Mouse (Mus musculus) bone marrow, adult 2 months (tissue): Measurements from ENCODE around the gene Rhot2. TPM values are rescaled to one million over a fixed set of nuclear protein-coding genes. Genes with fewer than 3 reads are reported as not detected.

Experiments
- H3K27ac ChIP-seq: fragments of 200-500 bp; 2 replicates; pipeline ENCODE4 v1.5.1; 2012; ENCODE audit warnings: low read depth, mild to moderate bottlenecking, control low read depth, inconsistent platforms, low read length; ENCODE audit not compliant: control insufficient read depth, poor library complexity, insufficient read depth
- H3K4me1 ChIP-seq: fragments of 200-500 bp; 2 replicates; pipeline ENCODE4 v1.6.1; 2011; ENCODE audit warnings: low read length; ENCODE audit not compliant: control insufficient read depth, insufficient read depth
- H3K4me3 ChIP-seq: fragments of 200-500 bp; replicated peaks from 2 replicates; pipeline ENCODE3; 2011; ENCODE audit warnings: mild to moderate bottlenecking, low read depth, low read length, control low read depth; ENCODE audit not compliant: control insufficient read depth
- CTCF ChIP-seq: fragments of 200-500 bp; IDR thresholded peaks from 2 replicates; pipeline ENCODE4 v1.5.1; 2011; ENCODE audit warnings: low read length, control low read depth; ENCODE audit not compliant: control insufficient read depth, insufficient read depth
- POLR2A ChIP-seq: fragments of 200-500 bp; IDR thresholded peaks from 2 replicates; pipeline ENCODE4 v1.6.1; 2011; ENCODE audit warnings: low read depth, mild to moderate bottlenecking, control low read depth, low read length, borderline replicate concordance; ENCODE audit not compliant: control insufficient read depth
- WGBS: fragments of 180-500 bp; shearing (Covaris S2); methylation state at CpG from one replicate; pipeline ENCODE4 v1.1.7; 2018; 5-methylcytosine and 5-hydroxymethylcytosine counted together
- polyA plus RNA-seq: library from polyadenylated mRNA; stranded (reverse); fragments of >200 nt; gene quantifications from 2 replicates; pipeline ENCODE4 v1.2.4, GENCODE M21; 2011; ENCODE audit warnings: low replicate concordance; ENCODE audit not compliant: missing spikeins, insufficient read depth, insufficient read length

Rhot2 gene
- polyA plus RNA-seq, 1 experiment, result 50.5 TPM

- 48% methylated on average over 8 of the region's 8 CpGs for WGBS
Measured at GRCm38 (mm10) chr17:25829558-25830017, 15.1 kb downstream of the Rhot2 start.

DNA sequence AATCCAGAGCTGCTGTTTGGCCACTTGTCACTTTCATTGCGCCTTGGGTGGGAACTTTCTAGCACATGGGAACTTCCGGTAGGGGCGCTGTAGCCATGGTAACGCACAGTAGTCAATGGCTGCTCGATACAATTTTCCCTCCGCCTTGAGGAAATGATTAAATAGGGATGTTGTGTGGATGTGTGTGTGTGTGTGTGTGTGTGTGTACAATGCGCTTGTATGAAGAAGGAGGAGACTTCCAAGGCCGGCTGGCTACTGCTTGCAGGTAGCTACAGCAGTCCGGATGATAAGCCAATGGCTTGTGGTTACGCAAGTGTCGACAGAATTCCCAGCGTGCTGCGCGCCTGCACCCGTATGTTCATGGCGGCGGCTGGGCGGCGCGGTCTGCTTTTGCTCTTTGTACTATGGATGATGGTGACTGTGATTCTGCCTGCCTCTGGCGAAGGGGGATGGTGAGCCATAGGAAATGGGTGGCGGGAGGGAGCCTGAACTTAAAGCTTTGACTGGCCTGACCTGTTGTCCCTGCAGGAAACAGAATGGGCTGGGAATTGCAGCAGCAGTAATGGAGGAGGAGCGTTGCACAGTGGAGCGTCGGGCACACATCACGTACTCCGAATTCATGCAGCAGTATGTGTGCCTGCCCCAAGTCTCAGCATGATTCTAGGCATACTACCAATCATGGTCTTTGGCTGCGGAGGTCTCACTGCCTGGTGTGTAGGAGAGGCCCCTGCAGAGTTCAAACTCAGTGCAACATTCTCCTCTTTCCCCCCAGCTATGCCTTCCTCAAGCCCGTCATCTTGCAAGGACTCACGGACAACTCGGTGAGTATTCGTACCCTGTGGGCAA, 15.7 kb downstream of the Rhot2 start, which contains the start of gene Jmjd8:
Gene Jmjd8, plus strand, starts transcription at position 156 of the 846 bp plus-strand sequence.
- TF ChIP-seq CTCF, result peak; percentile 30; the same call in 1 of the 2 replicates
- peak; percentile 55; the same call in 1 of the 2 replicates for TF ChIP-seq POLR2A
- Histone ChIP-seq H3K4me1 (peaks cover 12% of the 10 kb centered on the region), H3K4me3 (peak within 1 kb of the TSS; percentile 80), H3K27ac (peak within 1 kb of the TSS; percentile 20; the same call in 1 of the 2 replicates)
- WGBS, result 1% methylated on average over 32 of the region's 32 CpGs

More at GRCm38 (mm10) chr17:25829558-25830017, 15.1 kb downstream of the Rhot2 start:
- Histone ChIP-seq H3K4me3 (peak overlapping the region; percentile 80), H3K4me1 (peaks cover 7% of the 10 kb centered on the region; the same call in 1 of the 2 replicates), H3K27ac (peak overlapping the region; percentile 20; the same call in 1 of the 2 replicates)
- TF ChIP-seq POLR2A (no peak), CTCF (no peak)

GRCm38 (mm10) chr17:25828223-25828594, 16.4 kb downstream of the Rhot2 start:
- WGBS, result 85% methylated on average over 8 of the region's 8 CpGs

GRCm38 (mm10) chr17:25827546-25828222, 17.0 kb downstream of the Rhot2 start:
- H3K4me1 ChIP-seq, result peaks cover 13% of the 10 kb centered on the region
- TF ChIP-seq CTCF (no peak), POLR2A (no peak)
- no peak overlapping the region for H3K27ac ChIP-seq
- no peak overlapping the region for H3K4me3 ChIP-seq
- WGBS, result 92% methylated on average over 22 of the region's 22 CpGs

More at GRCm38 (mm10) chr17:25828223-25828594, 16.4 kb downstream of the Rhot2 start:
- H3K27ac ChIP-seq, result no peak overlapping the region
- peaks cover 13% of the 10 kb centered on the region for H3K4me1 ChIP-seq
- TF ChIP-seq CTCF (no peak), POLR2A (no peak)
- H3K4me3 ChIP-seq, result peak overlapping the region; percentile 80

- 92% methylated on average over 13 of the region's 13 CpGs for WGBS
- peaks cover 13% of the 10 kb centered on the region for H3K4me1 ChIP-seq
- no peak overlapping the region for H3K4me3 ChIP-seq
- no peak overlapping the region for H3K27ac ChIP-seq
- no peak for TF ChIP-seq POLR2A
- no peak for TF ChIP-seq CTCF
Measured at GRCm38 (mm10) chr17:25827011-25827410, 17.6 kb downstream of the Rhot2 start.

- WGBS, result 92% methylated on average over 27 of the region's 27 CpGs
- Histone ChIP-seq H3K4me1 (peaks cover 10% of the 10 kb centered on the region), H3K4me3 (no peak overlapping the region), H3K27ac (no peak overlapping the region)
- TF ChIP-seq CTCF, result no peak
- no peak for TF ChIP-seq POLR2A
Measured at GRCm38 (mm10) chr17:25825984-25826570, 18.6 kb downstream of the Rhot2 start.

GRCm38 (mm10) chr17:25825311-25825710, 19.3 kb downstream of the Rhot2 start:
- Histone ChIP-seq H3K27ac (no peak overlapping the region), H3K4me1 (peaks cover 10% of the 10 kb centered on the region), H3K4me3 (no peak overlapping the region)
- 88% methylated on average over 6 of the region's 6 CpGs for WGBS
- no peak for TF ChIP-seq CTCF
- no peak for TF ChIP-seq POLR2A

DNA sequence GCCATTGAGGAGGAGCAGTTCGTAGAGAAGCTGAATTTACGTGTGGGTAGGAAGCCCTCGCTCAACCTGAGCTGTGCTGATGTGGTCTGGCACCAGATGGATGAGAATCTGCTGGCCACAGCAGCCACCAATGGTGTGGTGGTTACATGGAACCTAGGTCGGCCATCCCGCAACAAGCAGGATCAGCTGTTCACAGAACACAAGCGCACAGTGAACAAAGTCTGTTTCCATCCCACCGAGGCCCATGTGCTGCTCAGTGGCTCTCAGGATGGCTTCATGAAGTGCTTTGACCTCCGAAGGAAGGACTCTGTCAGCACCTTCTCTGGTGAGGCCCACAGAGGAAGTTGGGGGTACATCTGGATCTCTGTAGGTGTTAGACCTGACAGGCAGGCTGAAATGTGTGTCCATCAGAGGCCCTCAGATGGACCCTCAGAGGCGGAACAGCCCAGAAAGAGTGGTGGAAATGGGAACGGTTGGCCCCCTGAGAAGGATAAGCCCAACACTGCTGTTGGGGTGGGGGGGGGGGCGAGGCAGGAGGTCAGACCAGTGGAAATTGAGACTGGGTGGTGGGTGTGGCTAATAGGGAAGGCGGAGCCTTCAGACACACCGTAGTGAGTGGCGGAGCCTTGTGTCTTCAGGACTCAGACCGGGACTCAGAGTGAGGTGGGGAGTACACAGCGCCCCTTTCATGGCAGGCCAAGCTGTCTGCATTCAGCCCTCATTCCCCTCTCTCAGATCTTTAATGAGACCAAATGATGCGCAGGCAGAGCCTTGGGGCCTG, 20.1 kb downstream of the Rhot2 start:
- Histone ChIP-seq H3K4me3 (peak overlapping the region; percentile 89), H3K4me1 (peaks cover 10% of the 10 kb centered on the region), H3K27ac (no peak overlapping the region)
- 78% methylated on average over 17 of the region's 17 CpGs for whole genome bisulfite sequencing
- TF ChIP-seq CTCF, result no peak
- TF ChIP-seq POLR2A, result no peak
